Mouse (Mus musculus) cerebellum, adult 2 months (tissue): ENCODE data around the gene Nxpe4.

Experiments
- CTCF ChIP-seq: fragments of 200-500 bp; IDR thresholded peaks from 2 replicates; pipeline ENCODE4 v1.5.1; 2011; ENCODE audit warnings: low read depth, mild to moderate bottlenecking, control low read depth, low read length, moderate library complexity, borderline replicate concordance; ENCODE audit not compliant: insufficient read depth
- POLR2A ChIP-seq: fragments of 200-500 bp; IDR thresholded peaks from 2 replicates; pipeline ENCODE4 v1.6.1; 2011; ENCODE audit warnings: low read length, control low read depth, borderline replicate concordance; ENCODE audit not compliant: insufficient read depth

- TF ChIP-seq CTCF, result no peak
- no peak for TF ChIP-seq POLR2A
Observed at GRCm38 (mm10) chr9:48181300-48181699, 19.5 kb downstream of the Nxpe4 start.
